Comparison of ENCODE assay signal across 19 mouse cellular contexts in genomic region chr3:37648244-37648643, GRCm38 (mm10). TPM values are rescaled to one million over a fixed set of nuclear protein-coding genes. Genes with fewer than 3 reads are reported as not detected.
A peak's percentile ranks its signal among the peaks of the same experiment; 100 is the strongest.
DNase-seq lines count a peak whose midpoint lies in the region; ATAC-seq and TF ChIP-seq lines count a peak whose summit lies in the region.
"Had no signal": no experiment of that assay in that cellular context is flagged by ENCODE, and none has a peak within 500 bp of the region (broad histone marks: within the 10 kb centered on the region; RNA-seq: fewer than 3 reads in every experiment).

No protein-coding gene starts in this region.

- no peak for TF ChIP-seq CTCF in E14TG2a.4 (conservative IDR thresholded peaks at IDR 0.05; ENCODE audit: low read length)
- TF ChIP-seq CTCF in liver, postnatal 0 days (IDR thresholded peaks at IDR 0.05; ENCODE audit: low read depth): no peak

- H3K9me3 ChIP-seq in kidney, embryonic 15.5 days (replicated peaks): no peaks in the 10 kb centered on the region
- H3K9me3 ChIP-seq in liver, embryonic 12.5 days (replicated peaks): no peaks in the 10 kb centered on the region
- H3K9me3 ChIP-seq in liver, embryonic 11.5 days (ENCODE audit: control insufficient read depth, low read length): no peaks in the 10 kb centered on the region
- no peaks in the 10 kb centered on the region for H3K9me3 ChIP-seq in E14TG2a.4 (ENCODE audit: low read length)
- H3K9me3 ChIP-seq in liver, postnatal 0 days (ENCODE audit: low read length): no peaks in the 10 kb centered on the region
- H3K9me3 ChIP-seq: embryonic facial prominence, embryonic 10.5 days; forebrain, embryonic 13.5 days; G1E; heart, embryonic 13.5 days; hindbrain, embryonic 15.5 days had no signal

- no peak for DNase-seq in kidney, adult 9 months
- no peak for DNase-seq in liver, embryonic 11.5 days (ENCODE audit: low spot score)
- DNase-seq in liver, postnatal 0 days: no peak
- DNase-seq: adrenal gland, adult 8-10 months; adrenal gland, postnatal 36 days; cerebellum, adult 2 months; cerebellum, postnatal 10 days; forebrain, postnatal 0 days; heart, adult 2 months; heart, postnatal 36 days had no signal

- H3K27ac ChIP-seq in kidney, embryonic 15.5 days: peak overlapping the region; percentile 28; the same call in 1 of the 2 replicates
- H3K27ac ChIP-seq in liver, embryonic 12.5 days: no peak overlapping the region
- no peak overlapping the region for H3K27ac ChIP-seq in liver, embryonic 11.5 days (ENCODE audit: low read depth, low read length)
- H3K27ac ChIP-seq in liver, postnatal 0 days (ENCODE audit: low read depth): no peak overlapping the region
- H3K27ac ChIP-seq: embryonic facial prominence, embryonic 10.5 days; forebrain, embryonic 13.5 days; heart, adult 2 months; heart, embryonic 13.5 days; hindbrain, embryonic 15.5 days had no signal

- H3K4me3 ChIP-seq in kidney, embryonic 15.5 days (replicated peaks): no peak overlapping the region
- H3K4me3 ChIP-seq in liver, embryonic 12.5 days: no peak overlapping the region
- H3K4me3 ChIP-seq in liver, embryonic 11.5 days (ENCODE audit: low read depth, low read length): no peak overlapping the region
- peak overlapping the region; percentile 57 for H3K4me3 ChIP-seq in E14TG2a.4 (replicated peaks; ENCODE audit: low read length)
- no peak overlapping the region for H3K4me3 ChIP-seq in liver, postnatal 0 days (ENCODE audit: low read depth, low read length)
- H3K4me3 ChIP-seq: embryonic facial prominence, embryonic 10.5 days; forebrain, embryonic 13.5 days; heart, adult 2 months; heart, embryonic 13.5 days; hindbrain, embryonic 15.5 days had no signal

- peaks cover 57% of the 10 kb centered on the region for H3K4me1 ChIP-seq in kidney, embryonic 15.5 days
- peaks cover 17% of the 10 kb centered on the region for H3K4me1 ChIP-seq in liver, embryonic 12.5 days
- H3K4me1 ChIP-seq in liver, embryonic 11.5 days (replicated peaks; ENCODE audit: control insufficient read depth, insufficient read depth, low read length): peaks cover 10% of the 10 kb centered on the region
- H3K4me1 ChIP-seq in E14TG2a.4 (replicated peaks; ENCODE audit: low read depth, low read length): peaks cover 32% of the 10 kb centered on the region
- H3K4me1 ChIP-seq in liver, postnatal 0 days (ENCODE audit: insufficient read depth): peaks cover 21% of the 10 kb centered on the region

- peaks cover 54% of the 10 kb centered on the region for H3K36me3 ChIP-seq in kidney, embryonic 15.5 days
- peaks cover 23% of the 10 kb centered on the region for H3K36me3 ChIP-seq in liver, embryonic 12.5 days
- H3K36me3 ChIP-seq in liver, embryonic 11.5 days (ENCODE audit: control insufficient read depth, insufficient read depth, low read length): peaks cover 10% of the 10 kb centered on the region
- peaks cover 28% of the 10 kb centered on the region for H3K36me3 ChIP-seq in E14TG2a.4 (ENCODE audit: insufficient read depth, low read length)
- peaks cover 11% of the 10 kb centered on the region for H3K36me3 ChIP-seq in liver, postnatal 0 days (replicated peaks; ENCODE audit: insufficient read depth, low read length)

- WGBS in kidney, embryonic 15.5 days: 71% methylated on average over 13 of the region's 13 CpGs
- 44% methylated on average over 13 of the region's 13 CpGs for WGBS in liver, embryonic 12.5 days (ENCODE audit: insufficient replicate concordance)
- WGBS in liver, embryonic 11.5 days: 59% methylated on average over 13 of the region's 13 CpGs
- WGBS in liver, postnatal 0 days (ENCODE audit: insufficient replicate concordance): 61% methylated on average over 13 of the region's 13 CpGs

- no peak for TF ChIP-seq EP300 in liver, postnatal 0 days (IDR thresholded peaks at IDR 0.05; ENCODE audit: low read depth)

- no peak overlapping the region for H3K9ac ChIP-seq in kidney, embryonic 15.5 days
- no peak overlapping the region for H3K9ac ChIP-seq in liver, embryonic 12.5 days
- no peak overlapping the region for H3K9ac ChIP-seq in liver, embryonic 11.5 days (ENCODE audit: low read depth, low read length)
- H3K9ac ChIP-seq in liver, postnatal 0 days (replicated peaks): no peak overlapping the region
- H3K9ac ChIP-seq: forebrain, embryonic 13.5 days; forebrain, postnatal 0 days; heart, embryonic 13.5 days; hindbrain, embryonic 15.5 days had no signal

- no peak for ATAC-seq in kidney, embryonic 15.5 days (replicated peaks; ENCODE audit: low FRiP score)
- ATAC-seq in liver, embryonic 12.5 days: no peak
- ATAC-seq in liver, embryonic 11.5 days (replicated peaks; ENCODE audit: low FRiP score): no peak
- no peak for ATAC-seq in liver, postnatal 0 days
- ATAC-seq: forebrain, embryonic 13.5 days; forebrain, postnatal 0 days had no signal

- H3K27me3 ChIP-seq in kidney, embryonic 15.5 days: no peaks in the 10 kb centered on the region
- peaks cover 8% of the 10 kb centered on the region; the same call in 1 of the 2 replicates for H3K27me3 ChIP-seq in liver, embryonic 12.5 days (replicated peaks)
- 0 out of 2 replicates have a peak, but pooled peaks cover 6% of the 10 kb centered on the region for H3K27me3 ChIP-seq in liver, embryonic 11.5 days (replicated peaks; ENCODE audit: control insufficient read depth, insufficient read depth, low read length)
- peaks cover 4% of the 10 kb centered on the region; the same call in 1 of the 2 replicates for H3K27me3 ChIP-seq in E14TG2a.4 (ENCODE audit: insufficient read depth, low read length)
- no peaks in the 10 kb centered on the region for H3K27me3 ChIP-seq in liver, postnatal 0 days (ENCODE audit: insufficient read depth, low read length)
- H3K27me3 ChIP-seq: CH12.LX; forebrain, embryonic 13.5 days had no signal

- H3K4me2 ChIP-seq in kidney, embryonic 15.5 days: no peak overlapping the region
- H3K4me2 ChIP-seq in liver, embryonic 12.5 days: peak overlapping the region; percentile 3; the same call in 1 of the 2 replicates
- H3K4me2 ChIP-seq in liver, embryonic 11.5 days: no peak overlapping the region
- peak overlapping the region; percentile 20; the same call in 1 of the 2 replicates for H3K4me2 ChIP-seq in liver, postnatal 0 days (ENCODE audit: low read depth, low read length)
- H3K4me2 ChIP-seq: forebrain, embryonic 13.5 days; heart, embryonic 13.5 days; hindbrain, embryonic 15.5 days had no signal

RNA-seq across cellular contexts. Expression of gene Spry1, which starts 8.5 kb away (rescaled TPM):
- 36.2 and 38.7 TPM in 2 replicates for polyA plus RNA-seq in kidney, embryonic 15.5 days (2015; fragmentation: Nextera tagmentation; extraction: Ambion mirVana)
- 4.3 and 4.7 TPM in 2 replicates for polyA plus RNA-seq in liver, embryonic 12.5 days (2016; fragmentation: Nextera tagmentation; extraction: Ambion mirVana)
- 6.2 and 8.0 TPM in 2 replicates for polyA plus RNA-seq in liver, embryonic 11.5 days (2014; fragmentation: Nextera tagmentation; extraction: Ambion mirVana)
- polyA plus RNA-seq in liver, postnatal 0 days (2015; fragmentation: Nextera tagmentation; extraction: Ambion mirVana): 3.7 and 4.8 TPM in 2 replicates

Comparison
In these comparisons a context has a peak if more than half of its experiments do, and no peak if none do; other contexts are left out.
1. H3K4me2 ChIP-seq: peak in liver, embryonic 12.5 days (single experiment) and liver, postnatal 0 days (single experiment); none in kidney, embryonic 15.5 days (single experiment) and liver, embryonic 11.5 days (single experiment).